Mouse (Mus musculus): ENCODE data around the gene Vcl.

DNA sequence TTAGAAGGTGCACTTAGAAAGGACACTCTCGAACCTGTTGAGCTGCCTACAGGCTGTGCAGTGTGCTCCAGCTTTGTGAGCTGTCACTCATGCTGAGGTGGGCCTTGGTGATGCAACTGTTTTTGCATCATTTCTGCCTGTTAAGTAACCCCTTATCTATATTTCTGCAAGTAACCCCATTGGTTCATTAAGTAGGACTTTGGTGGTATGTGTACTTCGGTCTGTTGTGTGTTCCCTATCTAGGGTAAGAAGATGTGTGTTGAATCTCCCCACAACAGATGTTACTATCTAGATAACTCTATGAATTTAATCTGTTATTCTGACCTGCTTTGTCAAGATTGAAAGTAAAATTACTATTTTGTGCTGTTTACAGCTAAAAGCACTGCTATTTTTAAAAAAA is 17.4 kb upstream of the Vcl start:
- TF ChIP-seq POLR2A (IDR thresholded peaks at IDR 0.05; ENCODE audit: insufficient read length, low read depth) = no peak
- TF ChIP-seq REST (IDR thresholded peaks at IDR 0.05; ENCODE audit: insufficient read depth, insufficient read length) = no peak
- no peak for TF ChIP-seq MYOG (IDR thresholded peaks at IDR 0.05; ENCODE audit: control insufficient read depth in 1 of 3, insufficient read depth in 1 of 3, insufficient read length in 2 of 3, low read depth in 2 of 3)
- TF ChIP-seq E2F4 (IDR thresholded peaks at IDR 0.05; ENCODE audit: insufficient read depth) = no peak
